Mouse (Mus musculus) brain, embryonic 14.5 days (tissue): ENCODE measurements around the gene Irf3.

Source experiments
- CTCF ChIP-seq: fragments of 200-500 bp; IDR thresholded peaks from 2 replicates; pipeline ENCODE4 v1.5.1; 2012; ENCODE audit warnings: inconsistent platforms, mild to moderate bottlenecking, moderate library complexity, borderline replicate concordance; ENCODE audit not compliant: insufficient read depth, insufficient read length; ENCODE audit errors: extremely low read depth
- POLR2A ChIP-seq: fragments of 200-500 bp; IDR thresholded peaks from 2 replicates; pipeline ENCODE4 v1.6.1; 2012; ENCODE audit warnings: mild to moderate bottlenecking, inconsistent platforms, borderline replicate concordance; ENCODE audit not compliant: poor library complexity, insufficient read depth, insufficient read length, severe bottlenecking; ENCODE audit errors: extremely low read depth

DNA sequence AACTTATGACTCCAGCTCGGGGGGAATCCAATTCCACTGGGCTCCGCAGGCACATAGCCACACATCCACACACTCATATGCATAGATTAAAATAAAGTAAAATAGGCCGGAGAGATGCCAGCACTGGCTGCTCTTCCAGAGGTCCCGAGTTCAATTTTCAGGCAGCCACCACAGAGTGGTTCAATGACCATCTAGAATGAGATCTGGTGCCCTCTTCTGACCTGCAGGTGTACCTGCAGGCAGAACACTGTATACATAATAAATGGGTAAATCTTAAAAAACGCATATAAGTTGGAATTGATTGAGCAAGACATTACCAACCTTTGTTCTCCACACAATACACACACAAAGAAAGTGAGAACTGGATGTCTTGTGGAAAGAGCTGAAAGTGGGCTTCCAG lies 41.8 kb upstream of the Irf3 start:
- TF ChIP-seq CTCF (peak; percentile 47; the same call in 1 of the 2 replicates), POLR2A (no peak)
